Mouse (Mus musculus): ENCODE data around the gene Mesp1. TPM values are rescaled to one million over a fixed set of nuclear protein-coding genes. Genes with fewer than 3 reads are reported as not detected.

The Mesp1 gene
- total and polyA plus RNA-seq, 3 experiments = not detected

DNA sequence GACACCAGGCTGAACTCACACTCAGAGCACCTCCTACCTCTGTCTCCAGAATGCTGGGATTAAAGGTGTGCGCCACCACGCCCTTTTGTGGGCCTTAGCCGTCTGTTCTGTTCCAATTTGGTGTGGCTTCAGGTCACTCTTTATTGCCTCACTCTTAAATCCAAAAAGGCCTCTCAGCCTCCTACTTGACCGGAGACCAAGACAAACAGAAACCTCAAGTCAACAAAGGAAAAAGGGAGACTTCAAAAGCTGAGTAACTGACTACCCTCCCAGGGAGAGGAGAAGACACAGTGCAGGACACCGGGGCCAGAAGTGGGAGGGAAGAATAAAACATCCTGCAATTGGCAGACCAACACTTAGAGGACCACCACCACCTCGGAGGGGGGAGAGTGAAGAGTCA, 37.6 kb upstream of the Mesp1 start:
- Histone ChIP-seq H3K9me3 (replicated peaks) (no peaks in the 10 kb centered on the region), H3K4me1 (ENCODE audit: insufficient read depth, low read depth, low read length) (no peaks in the 10 kb centered on the region), H3K4me3 (ENCODE audit: low read depth, low read length) (no peak overlapping the region), H3K27me3 (ENCODE audit: insufficient read depth, low read length) (peaks cover 3% of the 10 kb centered on the region; the same call in 1 of the 2 replicates), H3K36me3 (replicated peaks) (no peaks in the 10 kb centered on the region)
- TF ChIP-seq GATA1 (IDR thresholded peaks at IDR 0.05; ENCODE audit: borderline replicate concordance, low read length) (no peak), TAL1 (conservative IDR thresholded peaks at IDR 0.05; ENCODE audit: low read depth, low read length) (no peak), POLR2AphosphoS5 (IDR thresholded peaks at IDR 0.05; ENCODE audit: insufficient replicate concordance, low read depth, low read length) (no peak), GATA2 (IDR thresholded peaks at IDR 0.05; ENCODE audit: borderline replicate concordance, low read depth, low read length) (no peak), CTCF (IDR thresholded peaks at IDR 0.05; ENCODE audit: low read depth, low read length) (no peak)
- ATAC-seq (ENCODE audit: extremely low read depth, insufficient number of reproducible peaks, low FRiP score, poor library complexity, severe bottlenecking) (no peak), DNase-seq (ENCODE audit: low spot score) (no peak)

DNA sequence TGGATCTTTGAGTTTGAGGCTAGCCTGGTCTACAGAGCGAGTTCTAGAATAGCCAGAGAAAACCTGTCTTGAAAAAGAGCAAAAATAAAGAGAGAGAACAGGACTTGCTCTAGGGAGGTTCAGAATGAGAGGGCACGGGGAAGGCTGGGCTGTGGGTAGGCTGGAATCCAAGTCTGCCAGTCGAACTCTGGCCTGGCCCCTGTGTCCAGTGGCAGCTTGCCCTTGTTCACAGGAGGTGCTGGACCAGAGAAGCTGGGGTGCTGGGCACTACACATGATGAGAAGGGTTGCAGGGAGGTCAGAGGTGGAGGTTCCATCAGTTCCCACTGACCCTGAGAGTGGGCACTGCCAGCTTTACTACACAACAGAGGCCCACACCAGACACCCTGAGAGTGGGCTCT, 34.8 kb upstream of the Mesp1 start:
- H3K27me3 ChIP-seq (ENCODE audit: insufficient read depth, low read length) = peaks cover 3% of the 10 kb centered on the region; the same call in 1 of the 2 replicates
- DNase-seq (ENCODE audit: low spot score) = no peak
- no peaks in the 10 kb centered on the region for H3K9me3 ChIP-seq (replicated peaks)
- H3K4me3 ChIP-seq (ENCODE audit: low read depth, low read length) = no peak overlapping the region
- H3K36me3 ChIP-seq (replicated peaks) = no peaks in the 10 kb centered on the region
- no peak for TF ChIP-seq POLR2AphosphoS5 (IDR thresholded peaks at IDR 0.05; ENCODE audit: insufficient replicate concordance, low read depth, low read length)
- no peak for TF ChIP-seq CTCF (IDR thresholded peaks at IDR 0.05; ENCODE audit: low read depth, low read length)
- TF ChIP-seq GATA1 (IDR thresholded peaks at IDR 0.05; ENCODE audit: borderline replicate concordance, low read length) = no peak
- no peak for TF ChIP-seq GATA2 (IDR thresholded peaks at IDR 0.05; ENCODE audit: borderline replicate concordance, low read depth, low read length)
- no peak for TF ChIP-seq TAL1 (conservative IDR thresholded peaks at IDR 0.05; ENCODE audit: low read depth, low read length)
- no peak for ATAC-seq (ENCODE audit: extremely low read depth, insufficient number of reproducible peaks, low FRiP score, poor library complexity, severe bottlenecking)
- no peaks in the 10 kb centered on the region for H3K4me1 ChIP-seq (ENCODE audit: insufficient read depth, low read depth, low read length)

DNA sequence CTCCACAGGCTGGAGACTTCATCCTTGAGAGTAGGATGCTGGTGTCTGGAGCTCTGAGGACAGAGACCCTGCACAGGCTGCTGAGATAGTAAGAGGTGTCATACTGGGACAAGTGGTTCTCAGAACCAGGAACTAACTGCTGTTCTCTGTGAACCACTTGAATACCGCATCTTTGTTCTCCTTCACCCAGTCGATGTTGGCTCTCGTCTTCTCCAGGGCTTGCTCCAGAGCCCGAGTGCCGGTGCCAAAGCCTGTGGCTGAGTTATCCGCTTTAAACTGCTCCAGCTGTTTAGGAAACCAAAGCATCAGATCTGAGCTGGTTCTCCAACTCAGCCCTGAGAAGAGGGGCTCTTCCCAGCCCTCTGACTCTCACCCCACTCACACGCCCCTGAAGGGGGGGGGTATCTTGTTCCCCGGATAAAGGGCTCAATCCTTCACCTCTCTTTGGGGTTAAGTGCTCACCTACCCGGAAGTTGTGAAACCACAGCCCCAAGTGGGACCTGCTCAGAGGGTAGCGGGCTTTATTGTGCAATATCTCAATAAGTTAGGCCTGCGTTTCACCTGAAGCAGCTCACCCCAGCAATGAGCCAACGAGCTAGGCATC, 28.6 kb upstream of the Mesp1 start:
- TF ChIP-seq GATA1 (IDR thresholded peaks at IDR 0.05; ENCODE audit: borderline replicate concordance, low read length) (no peak), GATA2 (IDR thresholded peaks at IDR 0.05; ENCODE audit: borderline replicate concordance, low read depth, low read length) (no peak), POLR2AphosphoS5 (IDR thresholded peaks at IDR 0.05; ENCODE audit: insufficient replicate concordance, low read depth, low read length) (no peak), CTCF (IDR thresholded peaks at IDR 0.05; ENCODE audit: low read depth, low read length) (no peak), TAL1 (conservative IDR thresholded peaks at IDR 0.05; ENCODE audit: low read depth, low read length) (no peak)
- Histone ChIP-seq H3K4me3 (ENCODE audit: low read depth, low read length) (no peak overlapping the region), H3K27me3 (ENCODE audit: insufficient read depth, low read length) (peaks cover 18% of the 10 kb centered on the region), H3K36me3 (replicated peaks) (no peaks in the 10 kb centered on the region), H3K9me3 (replicated peaks) (no peaks in the 10 kb centered on the region), H3K4me1 (ENCODE audit: insufficient read depth, low read depth, low read length) (no peaks in the 10 kb centered on the region)
- ATAC-seq (ENCODE audit: extremely low read depth, insufficient number of reproducible peaks, low FRiP score, poor library complexity, severe bottlenecking) (no peak), DNase-seq (ENCODE audit: low spot score) (no peak)

DNA sequence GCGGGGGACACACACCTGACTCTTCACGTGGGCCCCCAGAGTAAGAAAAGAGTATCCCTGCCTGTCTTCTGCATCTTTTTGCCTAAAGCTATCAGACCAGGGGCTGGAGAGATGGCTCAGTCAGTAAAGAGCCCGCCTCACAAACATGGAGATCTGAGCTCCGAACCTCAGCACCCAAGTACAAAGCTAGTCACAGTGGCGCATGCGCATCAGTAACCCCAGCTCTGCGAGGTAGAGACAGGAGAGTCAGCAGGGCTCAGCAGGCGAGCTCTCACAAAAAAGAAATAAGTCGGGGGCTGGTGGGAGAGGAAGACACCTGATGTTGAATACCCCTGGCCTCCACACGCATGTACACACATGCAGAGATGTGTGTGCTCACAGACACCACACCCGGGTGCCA, 26.4 kb upstream of the Mesp1 start:
- ATAC-seq (ENCODE audit: extremely low read depth, insufficient number of reproducible peaks, low FRiP score, poor library complexity, severe bottlenecking) = no peak
- Histone ChIP-seq H3K36me3 (replicated peaks) (no peaks in the 10 kb centered on the region), H3K9me3 (replicated peaks) (no peaks in the 10 kb centered on the region)

DNA sequence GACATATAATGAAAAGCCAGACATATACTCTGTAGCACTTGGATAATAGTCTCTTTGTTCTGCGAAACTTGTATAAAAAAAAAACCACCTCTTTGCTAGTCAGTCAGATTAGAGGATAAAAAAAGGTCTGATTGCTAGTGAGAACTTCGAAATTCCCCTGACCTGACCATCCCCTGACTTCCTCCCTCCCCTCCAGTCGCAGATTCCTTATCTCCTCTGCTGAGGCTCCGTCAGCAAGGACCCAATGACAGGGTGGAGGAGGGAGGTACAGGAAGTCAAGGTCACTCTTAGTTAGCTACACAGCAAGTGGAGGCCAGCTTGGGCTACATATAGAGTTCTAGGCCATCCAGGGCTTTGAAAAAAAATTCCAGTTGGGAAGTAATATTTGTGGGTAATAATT, 25.9 kb upstream of the Mesp1 start:
- H3K9me3 ChIP-seq (replicated peaks) = no peaks in the 10 kb centered on the region
- H3K36me3 ChIP-seq (replicated peaks) = no peaks in the 10 kb centered on the region
- no peaks in the 10 kb centered on the region for H3K4me1 ChIP-seq (ENCODE audit: insufficient read depth, low read depth, low read length)
- H3K4me3 ChIP-seq (ENCODE audit: low read depth, low read length) = no peak overlapping the region
- peaks cover 18% of the 10 kb centered on the region for H3K27me3 ChIP-seq (ENCODE audit: insufficient read depth, low read length)
- DNase-seq (ENCODE audit: low spot score) (no peak), ATAC-seq (ENCODE audit: extremely low read depth, insufficient number of reproducible peaks, low FRiP score, poor library complexity, severe bottlenecking) (no peak)
- TF ChIP-seq GATA2 (IDR thresholded peaks at IDR 0.05; ENCODE audit: borderline replicate concordance, low read depth, low read length) (no peak), POLR2AphosphoS5 (IDR thresholded peaks at IDR 0.05; ENCODE audit: insufficient replicate concordance, low read depth, low read length) (no peak), TAL1 (conservative IDR thresholded peaks at IDR 0.05; ENCODE audit: low read depth, low read length) (no peak), CTCF (IDR thresholded peaks at IDR 0.05; ENCODE audit: low read depth, low read length) (no peak)

More for the DNA sequence above, 26.4 kb upstream of the Mesp1 start:
- DNase-seq (ENCODE audit: low spot score) = no peak
- no peak overlapping the region for H3K4me3 ChIP-seq (ENCODE audit: low read depth, low read length)
- no peak for TF ChIP-seq GATA1 (IDR thresholded peaks at IDR 0.05; ENCODE audit: borderline replicate concordance, low read length)
- no peak for TF ChIP-seq TAL1 (conservative IDR thresholded peaks at IDR 0.05; ENCODE audit: low read depth, low read length)
- no peak for TF ChIP-seq GATA2 (IDR thresholded peaks at IDR 0.05; ENCODE audit: borderline replicate concordance, low read depth, low read length)
- no peak for TF ChIP-seq CTCF (IDR thresholded peaks at IDR 0.05; ENCODE audit: low read depth, low read length)
- TF ChIP-seq POLR2AphosphoS5 (IDR thresholded peaks at IDR 0.05; ENCODE audit: insufficient replicate concordance, low read depth, low read length) = no peak
- no peaks in the 10 kb centered on the region for H3K4me1 ChIP-seq (ENCODE audit: insufficient read depth, low read depth, low read length)
- H3K27me3 ChIP-seq (ENCODE audit: insufficient read depth, low read length) = peaks cover 18% of the 10 kb centered on the region

DNA sequence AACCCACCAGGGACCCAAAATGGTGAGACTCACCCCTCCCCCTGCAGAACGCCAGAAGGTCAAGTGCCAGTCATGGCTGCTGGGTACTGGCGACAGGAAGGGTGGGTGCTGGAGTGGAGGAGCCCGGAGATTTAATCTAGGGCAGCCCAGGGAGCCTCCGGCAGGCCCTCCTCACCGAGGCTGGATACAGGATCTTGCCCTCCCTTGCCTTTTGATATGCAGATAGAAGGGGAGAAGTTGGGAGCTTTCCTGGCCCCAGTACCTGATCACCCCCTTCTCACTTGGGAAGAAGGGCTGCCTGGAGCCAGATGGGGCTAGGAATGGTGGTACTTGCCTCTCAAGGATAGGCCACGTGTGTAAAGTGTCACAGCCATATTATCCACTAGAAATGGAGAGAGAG, 24.7 kb upstream of the Mesp1 start:
- DNase-seq (ENCODE audit: low spot score) = no peak

More for the DNA sequence above, 24.7 kb upstream of the Mesp1 start:
- no peak for ATAC-seq (ENCODE audit: extremely low read depth, insufficient number of reproducible peaks, low FRiP score, poor library complexity, severe bottlenecking)
- no peaks in the 10 kb centered on the region for H3K36me3 ChIP-seq (replicated peaks)
- no peak overlapping the region for H3K4me3 ChIP-seq (ENCODE audit: low read depth, low read length)
- no peaks in the 10 kb centered on the region for H3K9me3 ChIP-seq (replicated peaks)
- TF ChIP-seq GATA1 (IDR thresholded peaks at IDR 0.05; ENCODE audit: borderline replicate concordance, low read length) (no peak), POLR2AphosphoS5 (IDR thresholded peaks at IDR 0.05; ENCODE audit: insufficient replicate concordance, low read depth, low read length) (no peak), GATA2 (IDR thresholded peaks at IDR 0.05; ENCODE audit: borderline replicate concordance, low read depth, low read length) (no peak), TAL1 (conservative IDR thresholded peaks at IDR 0.05; ENCODE audit: low read depth, low read length) (no peak), CTCF (IDR thresholded peaks at IDR 0.05; ENCODE audit: low read depth, low read length) (no peak)
- peaks cover 20% of the 10 kb centered on the region for H3K27me3 ChIP-seq (ENCODE audit: insufficient read depth, low read length)
- no peaks in the 10 kb centered on the region for H3K4me1 ChIP-seq (ENCODE audit: insufficient read depth, low read depth, low read length)

All from G1E (cell line).